Mouse (Mus musculus) embryo, embryonic 11 days (tissue): ENCODE results near the gene Gm39566.

ENCODE experiments used
- DNase-seq: peaks from one replicate; pipeline ENCODE4 v3.0.0-alpha.2; 2015

Gene Gm39566

DNA sequence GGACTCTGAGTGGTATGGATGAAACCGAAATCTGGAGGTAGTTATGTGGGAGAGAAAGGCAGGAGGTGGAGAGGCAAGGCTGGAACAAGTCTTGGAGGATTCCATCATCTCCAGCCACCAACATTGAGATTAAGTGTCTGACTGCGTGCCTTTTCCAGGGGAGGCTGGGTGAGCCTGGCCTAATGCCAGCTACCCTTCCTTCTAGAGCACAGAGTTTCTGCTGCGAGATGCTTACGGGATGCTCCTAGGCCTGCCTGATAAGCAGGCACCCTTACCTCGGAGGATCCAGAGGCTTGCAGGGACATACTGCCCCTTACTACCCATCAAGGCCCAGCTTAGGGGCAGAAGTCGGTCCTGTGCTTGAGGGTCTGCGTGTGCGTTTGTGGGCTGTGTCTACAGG is 18.5 kb upstream of the Gm39566 start:
- no peak for DNase-seq

DNA sequence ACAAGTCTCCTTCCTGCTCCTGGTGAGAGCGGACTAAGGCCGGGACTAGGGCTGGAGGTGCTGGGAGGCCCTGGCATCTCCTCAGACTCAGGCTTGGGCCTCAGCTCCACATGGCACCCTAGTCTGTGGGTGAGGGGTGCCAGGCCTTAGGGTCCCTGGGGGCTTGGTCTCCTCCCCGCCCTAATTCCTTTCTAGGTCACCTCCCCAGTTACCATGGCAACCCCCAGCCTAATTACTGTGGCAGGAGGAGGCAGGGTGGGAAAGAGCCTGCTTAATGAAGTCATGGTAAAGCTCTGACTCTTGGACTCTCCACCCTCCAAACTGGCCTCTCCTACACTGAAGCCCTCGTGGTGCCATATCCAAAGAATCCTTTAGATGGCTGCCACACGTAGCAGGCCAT is 13.7 kb upstream of the Gm39566 start:
- no peak for DNase-seq

DNA sequence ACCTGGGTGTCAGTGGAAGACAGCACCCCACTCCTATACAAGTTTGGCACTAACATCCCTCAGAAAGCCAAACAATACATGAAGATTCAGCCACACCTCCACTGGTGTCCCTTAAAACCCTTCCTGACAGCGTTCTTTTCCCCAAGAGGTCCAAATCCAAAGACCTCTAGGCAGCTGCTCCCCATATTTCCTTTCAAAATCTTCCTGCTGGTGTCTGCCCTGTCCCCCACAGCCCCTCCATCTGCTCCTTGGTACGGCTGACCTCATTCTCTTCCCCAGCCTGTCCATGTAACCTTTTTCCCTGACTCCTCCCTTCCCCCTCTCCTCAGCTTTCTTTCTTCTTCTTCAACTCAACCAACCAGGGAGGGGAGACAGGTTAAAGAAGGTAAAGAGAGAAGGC is 8.4 kb upstream of the Gm39566 start:
- no peak for DNase-seq

DNA sequence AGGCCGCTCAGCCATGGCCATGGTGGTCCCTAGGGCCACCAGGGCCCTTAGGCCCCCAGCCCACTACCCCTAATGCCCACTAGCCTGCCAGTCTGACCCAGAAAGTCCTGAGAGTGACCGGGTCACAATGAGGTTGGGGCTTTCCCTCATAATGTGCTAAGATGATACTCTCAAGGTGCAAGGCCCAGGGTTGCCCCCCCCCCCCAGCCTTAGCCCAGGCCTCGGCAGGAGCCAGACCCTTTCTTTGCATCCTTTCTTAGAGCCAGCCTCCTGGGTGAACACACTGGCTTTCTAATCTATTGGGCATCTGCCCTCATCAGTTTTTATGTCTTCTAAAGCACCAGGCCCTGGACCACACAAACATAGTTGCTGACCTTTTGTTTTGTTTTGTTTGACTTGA is 7.0 kb upstream of the Gm39566 start, which contains the start of gene Spem1:
Spem1 (minus strand) TSS at position 101 of the 400 bp plus-strand sequence.
- DNase-seq: no peak

DNA sequence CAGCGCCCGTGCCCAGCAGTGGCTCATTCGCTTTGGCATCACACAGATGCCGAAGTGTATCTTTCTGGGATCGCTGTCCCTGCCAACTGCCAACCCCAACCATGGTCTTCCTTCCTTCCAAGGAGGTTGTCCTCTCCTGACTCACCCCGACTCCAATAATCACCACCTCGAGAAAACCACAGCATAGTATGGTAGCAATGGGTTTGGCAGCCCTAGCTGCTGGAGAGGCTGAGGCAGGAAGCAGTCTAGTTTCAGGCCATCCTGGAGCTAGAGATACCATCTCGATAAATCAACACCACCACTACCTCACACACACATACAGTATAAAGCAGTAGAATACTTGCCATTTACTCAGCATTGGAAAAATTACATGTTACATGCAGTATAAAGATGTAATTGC is 3.8 kb upstream of the Gm39566 start:
- no peak for DNase-seq

DNA sequence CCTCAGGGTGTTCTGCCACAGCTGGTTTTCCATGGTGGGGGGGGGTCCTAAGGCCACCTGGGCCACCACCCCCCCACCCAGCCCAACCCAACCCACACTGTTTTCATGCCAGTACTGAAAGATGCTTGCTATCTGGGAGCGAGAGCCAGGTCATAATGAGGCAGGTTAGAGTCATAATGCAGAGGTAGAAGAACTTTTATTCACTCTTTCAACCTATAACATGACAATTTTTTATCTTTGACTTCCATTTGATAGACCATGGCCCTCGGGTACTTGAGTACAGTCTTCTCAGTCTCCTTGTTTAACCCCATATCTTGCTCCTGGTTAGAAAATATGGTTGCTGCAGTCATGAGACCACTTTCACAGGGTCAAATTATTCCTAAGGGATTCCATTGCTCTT is 3.3 kb upstream of the Gm39566 start, which contains the start of gene Spem2:
Spem2 (minus strand) TSS at position 101 of the 400 bp plus-strand sequence.
- no peak for DNase-seq

DNA sequence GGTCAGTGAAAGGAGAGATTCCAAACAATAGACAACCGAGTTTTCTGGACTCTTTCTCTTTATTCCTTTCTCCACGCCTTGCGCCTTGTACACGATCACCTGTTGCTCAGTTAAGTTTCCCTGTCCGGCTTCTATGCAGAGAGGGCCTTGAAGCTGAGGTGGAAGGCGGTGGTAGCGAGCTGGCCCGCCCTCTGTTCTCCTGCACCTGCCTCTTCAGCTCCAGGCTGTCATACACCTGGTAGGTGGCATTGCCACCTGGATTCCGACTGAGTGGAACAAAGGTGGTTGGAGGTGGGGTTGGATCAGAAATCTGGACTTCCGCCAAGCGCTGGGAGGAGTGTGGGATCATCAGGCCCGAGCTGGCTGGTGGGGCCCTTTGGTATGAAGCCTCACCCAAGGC is 1.4 kb upstream of the Gm39566 start:
- DNase-seq: no peak

DNA sequence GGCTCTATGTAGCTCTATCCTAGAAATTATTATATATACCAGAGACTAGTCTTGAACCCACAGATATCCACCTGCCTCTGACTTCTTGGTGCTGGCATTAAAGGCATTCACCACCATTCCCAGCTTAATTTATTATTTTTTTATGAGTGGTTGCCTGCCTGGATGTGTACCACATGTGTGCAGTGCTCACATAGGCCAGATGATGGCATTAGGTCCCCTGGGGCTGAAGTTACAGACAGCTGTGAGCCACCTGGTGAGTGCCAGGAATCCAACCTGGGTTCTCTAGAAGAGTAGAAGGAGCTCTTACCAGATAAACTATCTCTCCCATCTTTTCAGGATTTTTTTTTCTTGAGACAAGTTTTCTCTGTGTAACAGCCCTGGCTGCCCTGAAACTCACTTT is 4.8 kb downstream of the Gm39566 start:
- DNase-seq: no peak

DNA sequence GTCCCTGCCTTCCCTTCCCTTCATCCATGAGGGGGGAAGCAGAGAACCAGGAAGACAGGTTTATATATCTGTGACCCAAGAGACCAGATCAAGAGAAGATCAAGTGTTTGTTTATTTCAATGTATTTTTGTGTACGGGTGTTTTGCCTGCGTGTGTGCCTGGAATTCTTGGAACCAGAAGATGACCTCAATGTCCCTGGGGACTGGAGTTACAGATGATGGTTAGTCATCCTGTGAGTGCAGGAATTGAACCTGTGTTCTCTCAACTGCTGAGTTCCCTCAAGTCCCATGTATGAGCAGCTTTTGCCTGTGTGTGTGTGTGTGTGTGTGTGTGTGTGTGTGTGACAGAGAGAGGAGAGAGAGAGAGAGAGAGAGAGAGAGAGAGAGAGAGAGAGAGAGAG is 7.5 kb downstream of the Gm39566 start:
- DNase-seq: no peak

DNA sequence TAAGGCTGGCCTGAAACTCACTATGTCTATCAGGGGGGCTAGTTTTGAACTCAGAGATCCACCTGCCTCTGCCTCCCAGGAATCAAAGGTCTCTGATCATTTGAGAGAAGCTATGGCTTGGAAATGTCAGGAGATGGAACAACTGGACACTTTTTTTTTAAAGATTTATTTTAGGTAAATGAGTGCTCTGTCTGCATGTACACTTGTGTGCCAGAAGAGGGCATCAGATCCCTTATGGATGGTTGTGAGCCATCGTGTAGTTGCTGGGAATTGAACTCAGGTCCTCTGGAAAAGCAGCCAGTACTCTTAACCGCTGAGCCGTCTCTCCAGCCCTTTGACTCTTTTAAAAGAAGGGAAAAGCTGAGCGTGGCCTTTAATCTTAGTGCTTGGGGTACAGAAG is 8.7 kb downstream of the Gm39566 start:
- DNase-seq: no peak

DNA sequence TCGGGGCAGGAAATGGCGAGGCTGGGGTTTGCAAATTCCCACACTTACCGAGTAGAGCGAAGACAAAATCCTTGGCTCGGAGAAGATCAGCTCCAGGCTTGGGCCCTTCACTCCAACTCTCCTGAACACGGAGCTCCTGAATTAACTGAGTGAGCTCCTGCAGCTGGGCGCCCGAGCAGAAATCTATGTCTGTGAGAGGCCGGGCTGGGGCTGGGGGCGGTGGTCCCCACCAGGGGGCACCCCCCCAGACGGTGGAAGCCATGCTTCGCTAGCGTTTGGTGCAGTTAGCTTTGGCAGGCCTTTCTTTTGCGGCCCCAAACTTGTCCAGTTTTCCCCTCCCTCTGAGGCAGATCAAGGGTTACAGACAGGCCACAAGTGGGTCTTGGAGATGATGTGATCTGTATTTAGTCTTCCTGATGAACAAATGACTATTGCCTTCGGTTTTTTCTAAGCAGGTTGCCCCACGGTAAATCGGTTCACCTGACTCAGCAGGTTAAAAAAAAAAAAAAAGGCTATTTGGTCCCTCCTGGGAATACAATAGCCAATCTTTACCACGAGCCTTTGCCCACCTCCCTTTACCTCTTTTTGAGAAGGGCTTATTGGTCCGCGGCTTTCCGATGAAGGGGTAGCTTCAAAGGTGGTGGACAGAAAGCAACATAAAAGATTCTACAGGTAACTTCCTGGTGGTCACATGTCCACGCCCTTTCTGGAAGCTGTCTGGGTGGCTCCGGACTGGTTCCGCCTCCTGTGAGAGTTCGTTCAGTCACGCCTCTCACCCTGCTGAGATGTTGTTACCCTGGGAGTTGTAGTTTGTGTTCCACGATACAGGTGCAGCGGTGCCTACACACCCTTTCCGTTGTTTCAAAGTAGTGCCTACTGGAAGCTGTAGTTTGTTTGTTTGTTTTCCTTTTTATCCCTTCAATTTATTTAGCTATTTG is 9.9 kb downstream of the Gm39566 start, which contains the start of gene Tmem102:
Tmem102 (minus strand) TSS at position 653 of the 938 bp plus-strand sequence.
- peak; percentile 20 for DNase-seq

DNA sequence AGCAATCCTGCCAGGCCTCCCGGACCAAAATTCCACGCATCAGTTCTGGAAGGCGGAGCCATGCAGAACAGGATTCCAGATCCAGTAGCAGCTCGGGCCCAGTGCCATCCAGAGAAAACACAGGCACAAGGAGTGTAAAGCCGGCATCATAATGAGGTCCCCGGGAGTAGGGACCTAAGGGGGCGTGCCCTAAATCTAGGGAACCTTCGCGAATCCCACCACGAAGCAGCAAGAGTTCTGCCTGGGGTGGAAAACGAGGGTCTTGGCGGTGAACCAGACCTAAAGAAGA is 10.5 kb downstream of the Gm39566 start:
- no peak for DNase-seq

DNA sequence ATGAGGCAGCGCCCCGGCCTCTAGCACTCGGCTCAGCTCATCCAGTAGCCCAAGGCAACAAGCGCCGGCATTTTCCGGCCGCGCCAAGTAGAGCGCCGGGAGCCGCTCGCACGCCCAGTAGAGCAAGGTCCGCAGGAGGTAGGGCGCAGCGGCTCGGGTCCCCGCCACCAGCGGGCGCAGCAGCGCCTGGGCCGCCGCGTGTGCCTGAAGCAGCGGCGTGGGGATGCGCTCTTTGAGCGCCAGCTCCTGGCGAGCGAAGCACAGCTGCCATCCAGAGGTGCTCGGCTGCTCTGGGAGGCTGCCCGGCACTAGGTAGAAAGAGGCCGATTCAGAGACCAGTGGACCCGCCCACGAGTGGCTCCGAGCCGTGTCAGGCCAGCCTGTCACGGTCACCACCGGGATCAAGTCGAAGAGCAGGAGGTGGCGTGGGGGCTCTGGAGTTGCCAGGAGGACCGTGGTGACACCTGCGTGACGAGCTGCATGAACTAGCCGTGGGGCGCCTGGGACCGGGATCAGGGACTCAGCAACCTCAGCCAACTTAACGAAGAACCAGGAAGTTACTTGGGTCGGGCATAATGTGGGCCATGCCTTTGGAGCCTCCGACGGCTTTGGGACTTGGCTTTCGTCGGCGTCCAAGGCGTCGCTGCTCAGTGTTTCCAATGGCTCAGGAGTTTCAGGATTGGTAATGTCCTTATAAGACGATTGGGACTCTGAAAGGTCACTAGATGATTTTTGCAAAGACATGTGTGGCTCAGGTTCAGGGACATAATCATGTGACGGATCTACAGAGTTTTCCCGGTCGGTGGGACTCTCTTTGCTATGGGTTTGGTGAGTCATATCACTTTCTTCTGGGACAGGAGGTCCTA is 11.1 kb downstream of the Gm39566 start:
- DNase-seq: peak; percentile 89

DNA sequence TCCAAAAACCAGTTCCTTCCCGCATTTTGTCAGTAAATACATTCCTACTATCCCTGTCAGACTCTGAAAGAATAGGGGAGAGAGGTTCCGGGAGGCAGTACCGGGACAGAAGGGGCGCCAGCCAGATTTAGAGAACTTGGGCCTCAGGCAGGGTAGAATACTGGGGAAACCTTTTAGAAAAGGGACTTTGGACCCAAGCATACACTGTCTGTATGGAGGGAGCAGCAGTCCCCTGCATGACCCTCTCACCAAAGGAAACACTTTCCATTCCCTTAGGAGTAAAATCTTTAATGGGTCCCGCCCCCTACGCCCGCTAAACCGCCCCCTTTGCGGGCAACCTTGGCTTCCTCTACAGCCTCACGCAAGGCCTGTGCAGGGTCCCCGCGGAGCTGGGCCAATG is 11.8 kb downstream of the Gm39566 start:
- DNase-seq: no peak

DNA sequence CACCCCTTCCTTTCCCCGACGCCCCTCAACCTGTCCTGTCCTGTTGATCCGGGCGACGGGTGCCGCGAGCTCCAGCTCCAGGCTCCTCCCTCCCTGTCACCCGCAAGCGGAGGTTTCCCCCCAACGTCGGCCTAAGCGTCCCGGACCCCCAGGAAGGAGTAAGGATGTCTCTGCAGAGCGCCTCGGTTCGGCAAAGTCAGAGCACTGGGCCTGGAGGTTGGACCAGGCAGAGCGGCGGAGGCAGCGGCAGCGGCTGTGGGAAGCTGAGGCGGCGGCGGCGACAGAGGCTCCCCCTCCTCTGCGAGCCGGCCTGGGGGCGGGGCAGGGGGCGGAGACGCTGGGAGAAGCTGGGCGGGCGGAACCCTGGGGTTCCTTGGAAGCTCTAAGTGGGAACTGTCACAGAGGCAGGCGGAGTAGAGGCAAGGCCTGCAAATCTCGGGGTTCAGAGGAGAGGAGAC is 12.4 kb downstream of the Gm39566 start:
- peak; percentile 87 for DNase-seq

DNA sequence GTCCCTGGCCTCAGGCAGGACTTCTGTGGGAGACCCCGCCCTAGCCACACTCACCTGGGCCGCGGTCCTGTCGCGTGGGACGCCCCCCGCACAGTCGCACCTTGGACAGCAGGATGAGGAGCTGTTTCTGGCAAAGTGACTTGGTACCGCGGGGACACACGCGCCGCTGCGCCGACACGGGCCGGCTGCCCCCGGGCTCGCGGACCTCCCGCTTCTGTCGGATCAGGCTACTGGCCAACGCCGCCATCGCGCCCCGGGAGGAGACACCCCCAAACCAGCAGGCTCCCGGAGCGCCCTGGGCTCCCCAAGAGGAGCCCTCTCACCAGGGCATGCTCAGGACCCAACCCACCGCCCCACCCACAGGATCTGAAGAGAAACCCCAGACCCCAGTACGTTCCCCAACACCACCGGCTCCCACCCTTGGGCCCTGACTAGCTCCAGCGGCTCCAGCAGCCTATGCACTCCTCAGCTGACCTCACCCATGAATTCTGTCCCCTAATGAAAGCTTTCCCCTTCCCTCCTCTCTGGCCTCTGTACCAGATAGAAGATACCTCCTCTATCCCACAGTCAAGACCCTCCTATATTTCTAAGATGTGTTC is 13.6 kb downstream of the Gm39566 start, which contains the start of gene Fgf11:
Fgf11 (minus strand) TSS at position 479 of the 599 bp plus-strand sequence.
- peak; percentile 12 for DNase-seq

DNA sequence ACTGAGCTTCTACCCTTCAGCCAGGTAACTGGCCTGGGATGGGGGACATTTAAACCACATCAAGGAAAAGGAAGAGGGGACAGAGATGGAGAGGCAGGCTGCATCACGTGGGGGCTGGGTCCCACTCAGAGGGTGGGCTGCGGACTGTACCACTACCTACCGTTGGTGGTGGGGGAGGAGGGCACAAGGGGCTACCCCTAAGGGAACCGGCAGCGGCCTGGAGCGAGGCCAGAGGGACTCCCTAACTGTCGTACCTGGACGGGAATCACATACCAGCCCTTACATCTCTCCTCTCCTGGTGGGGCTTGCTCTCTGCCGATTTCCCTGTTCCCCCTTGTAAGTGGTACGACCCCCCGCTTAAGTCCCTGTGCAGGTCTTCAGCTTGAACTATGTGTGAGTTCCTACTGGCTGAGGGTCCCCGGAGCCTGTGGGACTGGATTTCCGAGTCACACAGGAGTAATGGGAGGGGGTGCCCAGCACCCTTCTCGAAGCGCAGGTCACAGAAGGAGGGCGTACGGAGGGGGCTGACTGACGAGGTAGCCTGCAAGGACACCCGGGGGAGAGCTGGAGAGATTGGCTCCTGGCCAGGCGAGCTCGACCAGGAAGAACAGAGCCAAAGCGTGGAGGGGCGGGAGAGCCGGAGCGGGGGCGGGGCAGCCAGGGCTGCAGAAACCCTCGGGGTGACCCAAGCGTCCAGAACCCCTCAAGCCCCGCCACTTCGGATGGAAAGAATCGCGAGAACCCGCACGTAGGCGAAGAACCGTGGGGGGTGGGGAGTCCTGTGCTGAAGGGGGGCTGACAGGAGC is 14.5 kb downstream of the Gm39566 start:
- DNase-seq: peak; percentile 88

DNA sequence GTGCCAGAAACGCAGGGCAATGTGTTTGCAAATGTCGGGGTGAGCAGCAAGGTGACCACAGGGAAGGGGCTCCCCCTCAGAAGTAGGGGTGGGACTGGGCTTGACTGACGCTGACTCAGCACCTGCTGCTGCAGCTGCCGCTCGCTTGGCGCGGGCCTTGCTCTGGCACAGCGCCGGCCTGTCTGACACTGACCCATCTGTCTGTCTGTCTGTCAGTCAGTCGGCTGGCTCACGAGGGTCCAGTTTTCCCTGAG is 15.0 kb downstream of the Gm39566 start:
- DNase-seq: no peak

DNA sequence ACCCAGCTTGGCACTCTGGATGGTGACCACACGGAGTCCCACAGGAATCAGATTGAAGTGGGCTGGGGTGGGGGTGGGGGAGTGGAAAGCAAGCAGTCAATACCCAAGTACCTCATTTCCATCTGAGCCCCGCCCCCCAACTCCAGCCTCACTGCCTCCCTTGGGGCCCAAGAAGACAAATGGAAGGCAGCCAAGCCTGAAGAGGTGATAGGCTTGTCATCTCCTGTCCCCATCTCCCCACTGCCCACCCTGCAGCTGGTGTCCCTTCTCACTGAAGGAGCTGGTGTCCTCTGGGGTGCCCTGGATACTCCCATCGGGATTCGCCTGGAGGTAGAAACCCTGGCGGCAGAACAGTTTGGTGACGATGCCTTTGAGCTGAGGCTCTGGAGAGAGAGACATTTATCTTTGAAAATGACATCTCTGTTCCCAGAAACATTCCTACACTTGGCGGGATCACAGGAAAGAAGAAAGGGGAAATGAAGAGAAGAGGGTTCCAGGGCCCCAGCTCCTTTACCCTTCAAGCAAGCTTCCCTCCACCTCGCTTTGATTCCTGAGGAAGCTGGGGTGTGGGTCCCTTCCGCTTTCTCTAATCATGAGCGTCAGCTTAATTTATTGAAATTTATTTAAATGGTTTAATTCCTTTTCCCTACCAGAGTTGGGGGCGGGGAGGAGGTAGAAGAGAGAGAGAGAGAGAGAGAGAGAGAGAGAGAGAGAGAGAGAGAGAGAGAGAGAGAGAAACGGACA is 15.5 kb downstream of the Gm39566 start:
- peak; percentile 61 for DNase-seq

DNA sequence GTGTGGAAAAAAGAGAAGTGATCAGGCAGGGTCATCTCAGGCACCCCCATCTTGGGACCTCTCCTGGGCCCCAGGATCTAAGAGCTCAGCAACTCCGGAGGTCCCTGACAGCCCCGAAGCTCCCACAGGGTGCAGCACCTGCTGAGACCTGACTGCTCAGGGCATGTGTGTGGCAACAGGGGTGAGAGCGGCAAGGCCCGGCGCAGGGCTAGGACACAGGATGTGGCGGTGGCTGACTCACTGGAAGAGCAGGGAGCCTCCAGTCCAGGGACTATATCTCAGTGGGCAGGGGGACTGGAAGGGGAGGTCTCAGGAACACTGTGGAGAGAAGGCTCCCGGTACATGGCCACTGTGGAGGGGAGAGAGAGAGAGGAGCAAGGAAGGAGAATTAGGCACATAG is 17.2 kb downstream of the Gm39566 start:
- no peak for DNase-seq

DNA sequence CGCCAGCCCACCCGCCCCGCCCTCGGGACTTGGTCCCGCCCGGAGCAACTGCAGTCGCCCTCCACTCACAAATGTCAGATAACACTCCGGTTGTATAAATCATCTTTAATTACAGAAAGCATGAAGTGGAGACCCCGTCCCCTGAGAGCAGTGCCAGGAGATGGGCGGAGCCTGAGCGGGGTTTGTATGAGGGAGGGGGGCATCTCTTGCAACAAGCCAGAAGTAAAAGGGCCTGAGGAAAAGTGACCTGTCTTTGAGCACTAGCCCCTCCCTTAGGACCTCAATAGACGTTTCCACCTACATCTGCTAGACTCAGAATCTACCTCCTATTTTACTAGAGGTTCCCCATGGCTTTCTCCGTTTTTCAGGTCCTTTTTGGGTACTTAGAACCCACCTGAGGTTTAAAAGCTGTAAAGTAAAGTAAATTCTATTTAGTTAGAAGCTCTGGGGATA is 19.1 kb downstream of the Gm39566 start:
- peak; percentile 18 for DNase-seq
